Mouse (Mus musculus): ENCODE measurements at regions not wholly inside any gene's neighbourhood (a gene's known extent, or its start where the extent isn't known, plus 50 kb on each side); places are given as distances from the start of the nearest gene placed in this dataset.

DNA sequence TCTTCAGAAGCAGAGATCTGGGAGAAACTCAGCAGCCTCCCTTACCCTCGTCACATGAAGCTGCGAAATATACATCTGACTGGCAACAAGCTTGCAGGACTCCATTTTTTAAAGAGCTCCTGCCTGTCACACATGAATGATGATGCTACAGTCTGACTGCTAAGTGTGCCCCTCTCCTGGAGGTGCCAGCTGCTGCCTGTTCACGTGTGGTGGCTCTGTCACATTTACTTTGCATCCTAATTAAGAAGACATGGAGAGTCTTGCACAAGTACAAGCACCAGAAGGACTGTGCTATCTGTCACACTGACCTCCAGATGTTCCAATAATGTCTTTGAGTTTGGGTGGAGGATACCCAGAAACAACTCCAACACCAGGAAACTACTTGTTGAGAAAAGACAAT lies 240.2 kb downstream of the Ube2cbp start:
- TF ChIP-seq CTCF (IDR thresholded peaks at IDR 0.05; ENCODE audit: extremely low read depth, insufficient read depth, low read length) (no peak), POLR2A (IDR thresholded peaks at IDR 0.05; ENCODE audit: extremely low read depth, insufficient read depth, low read length) (no peak)
